Comparison of ENCODE assay signal across 18 mouse cellular contexts in the genomic region with DNA sequence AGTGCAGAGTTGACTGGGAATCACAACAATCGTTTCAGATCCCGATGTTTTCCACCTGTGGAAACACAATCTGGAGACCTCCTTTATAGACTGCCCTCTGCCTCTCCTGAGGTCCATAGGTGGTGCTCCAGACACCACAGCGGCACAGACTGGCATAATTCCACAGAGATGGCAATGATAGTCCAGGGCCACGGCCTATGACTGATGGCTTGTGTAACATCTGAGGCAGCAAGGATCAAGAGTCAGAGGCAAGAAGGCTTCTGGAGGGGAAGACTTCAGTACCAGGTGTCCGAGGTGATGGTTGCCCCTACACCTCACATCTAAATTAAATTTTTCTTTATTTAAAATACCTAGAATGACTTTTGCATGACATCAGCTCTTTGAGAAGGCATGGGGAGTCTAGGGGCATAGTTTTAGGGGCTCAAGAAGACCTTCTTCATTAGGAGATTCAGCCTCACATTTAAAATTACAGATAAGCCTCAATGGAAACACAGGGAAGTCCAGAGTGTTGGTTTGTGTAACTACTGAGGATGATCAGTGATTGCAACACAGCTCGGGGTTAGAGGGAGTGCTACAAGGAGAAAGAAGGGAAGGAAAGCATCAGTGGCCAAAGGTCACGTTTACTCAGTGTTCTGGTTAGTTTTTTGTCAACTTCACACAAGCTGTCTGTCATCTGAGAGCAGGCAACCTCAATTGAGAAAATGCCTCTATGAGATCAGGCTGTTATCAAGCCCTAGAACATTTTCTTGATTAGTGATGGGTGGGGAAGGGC.
A peak's percentile ranks its signal among the peaks of the same experiment; 100 is the strongest.
DNase-seq lines count a peak whose midpoint lies in the region; ATAC-seq and TF ChIP-seq lines count a peak whose summit lies in the region.
"Had no signal": no experiment of that assay in that cellular context is flagged by ENCODE, and none has a peak within 500 bp of the region (broad histone marks: within the 10 kb centered on the region; RNA-seq: fewer than 3 reads in every experiment).

No protein-coding gene starts in this region.

- no peak overlapping the region for H3K9ac ChIP-seq in intestine, embryonic 14.5 days (ENCODE audit: low read length)
- no peak overlapping the region for H3K9ac ChIP-seq in liver, postnatal 0 days (replicated peaks)
- H3K9ac ChIP-seq: embryonic facial prominence, embryonic 12.5 days; limb, embryonic 12.5 days; lung, embryonic 15.5 days had no signal

- peak; percentile 82 for DNase-seq in heart, adult 11 months
- DNase-seq in heart, embryonic 10.5 days (ENCODE audit: low spot score): no peak
- DNase-seq in 3T3-L1 (ENCODE audit: low read depth, low spot score): peak; percentile 33
- DNase-seq in intestine, embryonic 14.5 days (ENCODE audit: low spot score): no peak
- DNase-seq in liver, postnatal 0 days: no peak
- DNase-seq in forebrain, embryonic 10.5 days (ENCODE audit: extremely low spot score, low spot score): no peak
- no peak for DNase-seq in left cerebral cortex, postnatal 36 days (ENCODE audit: low spot score in 2 of 2)
- no peak for DNase-seq in urinary bladder, postnatal 25 days (ENCODE audit: low spot score)
- DNase-seq: adrenal gland, adult 8-10 months; cerebellum, adult 9-10 months; gastrocnemius, postnatal 25 days; kidney, postnatal 4 days had no signal

- H3K4me2 ChIP-seq in intestine, embryonic 14.5 days (ENCODE audit: low read length): no peak overlapping the region
- H3K4me2 ChIP-seq in liver, postnatal 0 days (ENCODE audit: low read depth, low read length): no peak overlapping the region
- H3K4me2 ChIP-seq: embryonic facial prominence, embryonic 12.5 days; limb, embryonic 12.5 days; lung, embryonic 15.5 days had no signal

- 0 out of 2 replicates have a peak, but pooled peaks have one; percentile 27 for ATAC-seq in intestine, embryonic 14.5 days (replicated peaks; ENCODE audit: low FRiP score, low TSS enrichment, low read depth)
- ATAC-seq in liver, postnatal 0 days: peak; percentile 27; the same call in 1 of the 2 replicates
- ATAC-seq: forebrain, embryonic 16.5 days; midbrain, embryonic 16.5 days had no signal

- no peak for TF ChIP-seq CTCF in liver, postnatal 0 days (IDR thresholded peaks at IDR 0.05; ENCODE audit: low read depth)

- no peaks in the 10 kb centered on the region for H3K36me3 ChIP-seq in heart, embryonic 10.5 days
- no peaks in the 10 kb centered on the region for H3K36me3 ChIP-seq in intestine, embryonic 14.5 days (ENCODE audit: control insufficient read depth, insufficient read depth, low read length)
- no peaks in the 10 kb centered on the region for H3K36me3 ChIP-seq in liver, postnatal 0 days (replicated peaks; ENCODE audit: insufficient read depth, low read length)
- H3K36me3 ChIP-seq in forebrain, embryonic 10.5 days (replicated peaks): no peaks in the 10 kb centered on the region
- H3K36me3 ChIP-seq: embryonic facial prominence, embryonic 12.5 days; limb, embryonic 12.5 days; lung, embryonic 15.5 days had no signal

- H3K4me1 ChIP-seq in heart, embryonic 10.5 days: no peaks in the 10 kb centered on the region
- H3K4me1 ChIP-seq in intestine, embryonic 14.5 days (replicated peaks; ENCODE audit: control insufficient read depth, insufficient read depth, low read length): no peaks in the 10 kb centered on the region
- no peaks in the 10 kb centered on the region; the same call in 1 of the 2 replicates for H3K4me1 ChIP-seq in liver, postnatal 0 days (ENCODE audit: insufficient read depth)
- peaks cover 5% of the 10 kb centered on the region; the same call in 1 of the 2 replicates for H3K4me1 ChIP-seq in forebrain, embryonic 10.5 days
- H3K4me1 ChIP-seq: embryonic facial prominence, embryonic 12.5 days; limb, embryonic 12.5 days had no signal

- TF ChIP-seq EP300 in liver, postnatal 0 days (IDR thresholded peaks at IDR 0.05; ENCODE audit: low read depth): no peak

- H3K27ac ChIP-seq in heart, embryonic 10.5 days: no peak overlapping the region
- no peak overlapping the region for H3K27ac ChIP-seq in intestine, embryonic 14.5 days (ENCODE audit: low read depth)
- no peak overlapping the region for H3K27ac ChIP-seq in liver, postnatal 0 days (ENCODE audit: low read depth)
- no peak overlapping the region for H3K27ac ChIP-seq in forebrain, embryonic 10.5 days
- H3K27ac ChIP-seq: embryonic facial prominence, embryonic 12.5 days; limb, embryonic 12.5 days; lung, embryonic 15.5 days had no signal

- no peak overlapping the region for H3K4me3 ChIP-seq in heart, embryonic 10.5 days
- H3K4me3 ChIP-seq in intestine, embryonic 14.5 days (ENCODE audit: low read depth, low read length): no peak overlapping the region
- no peak overlapping the region for H3K4me3 ChIP-seq in liver, postnatal 0 days (ENCODE audit: low read depth, low read length)
- H3K4me3 ChIP-seq in forebrain, embryonic 10.5 days: no peak overlapping the region
- H3K4me3 ChIP-seq: embryonic facial prominence, embryonic 12.5 days; erythroblast, embryonic 14.5 days; limb, embryonic 12.5 days; lung, embryonic 15.5 days had no signal

- H3K27me3 ChIP-seq in heart, embryonic 10.5 days (ENCODE audit: insufficient read depth, poor library complexity, severe bottlenecking): no peaks in the 10 kb centered on the region
- H3K27me3 ChIP-seq in intestine, embryonic 14.5 days (replicated peaks; ENCODE audit: control insufficient read depth, insufficient read depth, low read length): no peaks in the 10 kb centered on the region
- no peaks in the 10 kb centered on the region for H3K27me3 ChIP-seq in liver, postnatal 0 days (ENCODE audit: insufficient read depth, low read length)
- no peaks in the 10 kb centered on the region for H3K27me3 ChIP-seq in forebrain, embryonic 10.5 days (ENCODE audit: poor library complexity, severe bottlenecking)
- H3K27me3 ChIP-seq: embryonic facial prominence, embryonic 12.5 days; limb, embryonic 12.5 days; lung, embryonic 15.5 days had no signal

- intact Hi-C loops in left cerebral cortex, postnatal 36 days (cut with DNase I): no loop called here

- 74% methylated on average over 7 of the region's 7 CpGs for WGBS in heart, embryonic 10.5 days
- 84% methylated on average over 7 of the region's 7 CpGs for WGBS in intestine, embryonic 14.5 days
- 71% methylated on average over 7 of the region's 7 CpGs for WGBS in liver, postnatal 0 days (ENCODE audit: insufficient replicate concordance)
- 82% methylated on average over 7 of the region's 7 CpGs for WGBS in forebrain, embryonic 10.5 days

- no peaks in the 10 kb centered on the region for H3K9me3 ChIP-seq in heart, embryonic 10.5 days
- H3K9me3 ChIP-seq in intestine, embryonic 14.5 days (ENCODE audit: control insufficient read depth, low read length): no peaks in the 10 kb centered on the region
- H3K9me3 ChIP-seq in liver, postnatal 0 days (ENCODE audit: low read length): no peaks in the 10 kb centered on the region
- H3K9me3 ChIP-seq in forebrain, embryonic 10.5 days: no peaks in the 10 kb centered on the region
- H3K9me3 ChIP-seq: embryonic facial prominence, embryonic 12.5 days; limb, embryonic 12.5 days; lung, embryonic 15.5 days had no signal

Comparison
In these comparisons a context has a peak if more than half of its experiments do, and no peak if none do; other contexts are left out.
1. DNase-seq: peak in heart, adult 11 months (single experiment) and 3T3-L1 (single experiment); none in heart, embryonic 10.5 days (single experiment), intestine, embryonic 14.5 days (single experiment), liver, postnatal 0 days (single experiment), forebrain, embryonic 10.5 days (single experiment), left cerebral cortex, postnatal 36 days (0 of 2) and urinary bladder, postnatal 25 days (single experiment).